Mouse (Mus musculus) G1E (cell line): ENCODE results near the gene Arid5b.

Experiments used
- CTCF ChIP-seq: IDR thresholded peaks from 2 replicates; pipeline ENCODE4 v1.5.1; 2012; ENCODE audit warnings: low read depth, low read length, inconsistent platforms, mixed read lengths
- GATA1 ChIP-seq: IDR thresholded peaks from 2 replicates; pipeline ENCODE4 v1.6.1; 2012; ENCODE audit warnings: borderline replicate concordance, low read length, inconsistent platforms, mixed read lengths

DNA sequence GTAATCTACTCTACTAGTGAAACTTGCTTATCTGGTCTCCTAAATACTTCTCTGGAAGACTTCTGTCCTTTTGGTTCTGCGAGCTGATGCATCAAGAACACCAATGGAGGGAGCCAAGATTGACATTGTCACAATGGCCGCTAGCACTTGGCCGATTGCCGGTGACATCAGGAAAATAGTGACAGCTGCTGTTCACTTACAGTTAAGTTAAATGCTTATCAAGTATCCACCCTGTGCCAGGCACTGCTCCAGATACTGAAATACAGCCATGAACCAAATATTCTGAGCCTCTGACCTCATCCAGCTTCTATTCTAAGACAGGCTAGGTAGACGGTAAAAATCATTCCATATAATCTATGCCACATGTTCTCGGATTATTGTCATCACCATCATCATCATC is 176.0 kb downstream of the Arid5b start:
- TF ChIP-seq CTCF (no peak), GATA1 (no peak)
